Mouse (Mus musculus) liver, embryonic 14.5 days (tissue): ENCODE results near the gene Ms4a7.

Experiments used
- CTCF ChIP-seq: IDR thresholded peaks from 2 replicates; pipeline ENCODE4 v1.5.1; 2016; ENCODE audit warnings: antibody characterized with exemption, low read depth, control low read depth
- EP300 ChIP-seq: IDR thresholded peaks from 2 replicates; pipeline ENCODE4 v1.6.1; 2016; ENCODE audit warnings: antibody characterized with exemption, low read depth

- no peak for TF ChIP-seq CTCF
- no peak for TF ChIP-seq EP300
These were observed 39.3 kb upstream of the Ms4a7 start, which contains the start of gene Ms4a4a for GRCm38 (mm10) chr19:11375273-11375672.
